Mouse (Mus musculus) thymus, adult 18-20 months (tissue): ENCODE results near the gene Atp6v0b.

Source experiments
- DNase-seq, 2 experiments: peaks; one replicate each; pipeline ENCODE4 v3.0.0; 2022; ENCODE audit warnings: mixed read lengths in 2 of 2

The Atp6v0b gene

GRCm38 (mm10) chr4:117887133-117887532, at the start of gene Atp6v0b:
TSS of gene Atp6v0b (minus strand) at chr4:117887333.
- peak; percentile 86 to 91 for DNase-seq

- no peak for DNase-seq
Observed at GRCm38 (mm10) chr4:117934081-117934480, 46.9 kb upstream of the Atp6v0b start.

GRCm38 (mm10) chr4:117933248-117933647, 46.1 kb upstream of the Atp6v0b start:
- DNase-seq, result no peak

GRCm38 (mm10) chr4:117929391-117929881, 42.3 kb upstream of the Atp6v0b start, which contains the start of gene Artn:
TSS of gene Artn (minus strand) at chr4:117929763.
- DNase-seq, result no peak

GRCm38 (mm10) chr4:117928699-117929241, 41.6 kb upstream of the Atp6v0b start:
- DNase-seq, result no peak

- DNase-seq, result no peak
Observed at GRCm38 (mm10) chr4:117928234-117928633, 41.1 kb upstream of the Atp6v0b start.

GRCm38 (mm10) chr4:117926545-117927482, 39.7 kb upstream of the Atp6v0b start:
- no peak for DNase-seq

GRCm38 (mm10) chr4:117924916-117925315, 37.8 kb upstream of the Atp6v0b start:
- DNase-seq, result no peak

GRCm38 (mm10) chr4:117923450-117923849, 36.3 kb upstream of the Atp6v0b start:
- no peak for DNase-seq

GRCm38 (mm10) chr4:117921358-117921757, 34.2 kb upstream of the Atp6v0b start:
- no peak for DNase-seq

- DNase-seq, result no peak
Observed at GRCm38 (mm10) chr4:117918762-117919161, 31.6 kb upstream of the Atp6v0b start.

GRCm38 (mm10) chr4:117918261-117918660, 31.1 kb upstream of the Atp6v0b start:
- no peak for DNase-seq

- DNase-seq, result no peak
Observed at GRCm38 (mm10) chr4:117917847-117918246, 30.7 kb upstream of the Atp6v0b start.

GRCm38 (mm10) chr4:117917402-117917801, 30.3 kb upstream of the Atp6v0b start:
- DNase-seq, result no peak

- no peak for DNase-seq
Observed at GRCm38 (mm10) chr4:117916386-117916785, 29.3 kb upstream of the Atp6v0b start.

GRCm38 (mm10) chr4:117915489-117916105, 28.5 kb upstream of the Atp6v0b start:
- no peak for DNase-seq

GRCm38 (mm10) chr4:117914591-117915442, 27.7 kb upstream of the Atp6v0b start, which contains the start of gene Ipo13:
TSS of gene Ipo13 (minus strand) at chr4:117914999.
- peak; percentile 84 to 90 for DNase-seq

- no peak for DNase-seq
Observed at GRCm38 (mm10) chr4:117914031-117914430, 26.9 kb upstream of the Atp6v0b start.

- no peak for DNase-seq
Observed at GRCm38 (mm10) chr4:117913421-117913820, 26.3 kb upstream of the Atp6v0b start.

GRCm38 (mm10) chr4:117912685-117913273, 25.6 kb upstream of the Atp6v0b start:
- no peak for DNase-seq

GRCm38 (mm10) chr4:117912131-117912561, 25.0 kb upstream of the Atp6v0b start:
- DNase-seq, result no peak
